Mouse (Mus musculus) CH12.LX (cell line): Measurements from ENCODE around the gene Treml2. TPM values are rescaled to one million over a fixed set of nuclear protein-coding genes. Genes with fewer than 3 reads are reported as not detected.

Experiments
- DNase-seq: peaks from one replicate; pipeline ENCODE4 v3.0.0-alpha.2; 2013; ENCODE audit errors: extremely low read depth
- H3K27ac ChIP-seq: 2 replicates; pipeline ENCODE4 v1.5.1; 2012; ENCODE audit warnings: low read depth, mild to moderate bottlenecking, control low read depth, moderate library complexity; ENCODE audit not compliant: insufficient read depth
- H3K27me3 ChIP-seq: replicated peaks from 2 replicates; pipeline ENCODE3; 2012; ENCODE audit warnings: inconsistent platforms
- H3K36me3 ChIP-seq, 2 experiments: replicated peaks in 1 of 2; 2 replicates each; pipeline versions ENCODE3 to v1.6.1; 2012; ENCODE audit warnings: inconsistent platforms in 1 of 2, low read length in 1 of 2, mild to moderate bottlenecking in 1 of 2, mixed read lengths in 1 of 2, moderate library complexity in 1 of 2; ENCODE audit not compliant: control insufficient read depth in 1 of 2, insufficient read depth in 1 of 2
- H3K4me1 ChIP-seq, 2 experiments: 2 replicates each; pipeline ENCODE4 v1.6.1; 2012; ENCODE audit warnings: inconsistent platforms in 1 of 2, moderate library complexity in 1 of 2; ENCODE audit not compliant: insufficient read depth in 2 of 2, control insufficient read depth in 1 of 2
- H3K4me2 ChIP-seq: 2 replicates; pipeline ENCODE4 v1.6.1; 2012; ENCODE audit warnings: low read depth, mild to moderate bottlenecking, control low read depth; ENCODE audit not compliant: poor library complexity, insufficient read depth, severe bottlenecking
- H3K4me3 ChIP-seq, 3 experiments: fragments of 150-350 bp in 1 of 3; sonication (generic) in 1 of 3; replicated peaks in 1 of 3; 2 replicates each; pipeline versions ENCODE3 to v1.5.1; 2011 to 2012; ENCODE audit warnings: low read depth in 2 of 3, low read length in 2 of 3, mild to moderate bottlenecking in 2 of 3, moderate library complexity in 2 of 3, control low read depth in 1 of 3, improper control_type of control experiment in 1 of 3, inconsistent platforms in 1 of 3, mixed read lengths in 1 of 3; ENCODE audit not compliant: poor library complexity in 1 of 3
- H3K79me2 ChIP-seq: replicated peaks from 2 replicates; pipeline ENCODE4 v1.6.1; 2012; ENCODE audit warnings: mild to moderate bottlenecking, moderate library complexity; ENCODE audit not compliant: control insufficient read depth, poor library complexity, insufficient read depth, severe bottlenecking; ENCODE audit errors: extremely low read depth
- H3K9ac ChIP-seq: 2 replicates; pipeline ENCODE4 v1.6.1; 2012; ENCODE audit warnings: low read depth, mild to moderate bottlenecking, control low read depth, moderate library complexity; ENCODE audit not compliant: insufficient read depth
- H3K9me3 ChIP-seq: replicated peaks from 2 replicates; pipeline ENCODE3; 2012; ENCODE audit warnings: low read length, inconsistent platforms, mixed read lengths
- BHLHE40 ChIP-seq: IDR thresholded peaks from 2 replicates; pipeline ENCODE4 v1.6.1; 2011; ENCODE audit warnings: mild to moderate bottlenecking, low read depth, low read length, improper control_type of control experiment
- EP300 ChIP-seq: IDR thresholded peaks from 2 replicates; pipeline ENCODE4 v1.6.1; 2011; ENCODE audit warnings: low read length, improper control_type of control experiment
- ETS1 ChIP-seq: conservative IDR thresholded peaks from 2 replicates; pipeline ENCODE4 v1.6.1; 2012; ENCODE audit warnings: low read depth, mild to moderate bottlenecking, inconsistent platforms, low read length, improper control_type of control experiment, moderate library complexity
- HCFC1 ChIP-seq: IDR thresholded peaks from 2 replicates; pipeline ENCODE4 v1.6.1; 2012; ENCODE audit warnings: low read depth, mild to moderate bottlenecking, inconsistent platforms, low read length, improper control_type of control experiment
- IRF4 ChIP-seq: IDR thresholded peaks from 2 replicates; pipeline ENCODE4 v1.6.1; 2014; ENCODE audit warnings: low read depth, mild to moderate bottlenecking, inconsistent platforms, low read length, improper control_type of control experiment
- JUN ChIP-seq: IDR thresholded peaks from 2 replicates; pipeline ENCODE4 v1.6.1; 2011; ENCODE audit warnings: low read depth, mild to moderate bottlenecking, low read length, improper control_type of control experiment, moderate library complexity; ENCODE audit not compliant: insufficient read depth
- JUND ChIP-seq: conservative IDR thresholded peaks from 2 replicates; pipeline ENCODE4 v1.6.1; 2011; ENCODE audit warnings: low read depth, low read length, improper control_type of control experiment
- KAT2A ChIP-seq: IDR thresholded peaks from 2 replicates; pipeline ENCODE4 v1.6.1; 2012; ENCODE audit warnings: low read length, improper control_type of control experiment, inconsistent platforms; ENCODE audit not compliant: insufficient replicate concordance
- MAZ ChIP-seq: IDR thresholded peaks from 2 replicates; pipeline ENCODE4 v1.6.1; 2012; ENCODE audit warnings: low read depth, mild to moderate bottlenecking, inconsistent platforms, low read length, improper control_type of control experiment, moderate library complexity
- MEF2A ChIP-seq: IDR thresholded peaks from 2 replicates; pipeline ENCODE4 v1.6.1; 2014; ENCODE audit warnings: low read depth, mild to moderate bottlenecking, inconsistent platforms, low read length, improper control_type of control experiment, borderline replicate concordance
- MXI1 ChIP-seq: IDR thresholded peaks from 2 replicates; pipeline ENCODE4 v1.6.1; 2011; ENCODE audit warnings: mild to moderate bottlenecking, low read depth, low read length, improper control_type of control experiment
- NRF1 ChIP-seq: IDR thresholded peaks from 2 replicates; pipeline ENCODE4 v1.6.1; 2014; ENCODE audit warnings: low read depth, mild to moderate bottlenecking, inconsistent platforms, low read length, improper control_type of control experiment, moderate library complexity
- PAX5 ChIP-seq: IDR thresholded peaks from 2 replicates; pipeline ENCODE4 v1.6.1; 2012; ENCODE audit warnings: low read length, inconsistent platforms, mixed read lengths
- POLR2A ChIP-seq: IDR thresholded peaks from 2 replicates; pipeline ENCODE4 v1.6.1; 2011; ENCODE audit warnings: low read depth, mild to moderate bottlenecking, improper control_type of control experiment, low read length
- POLR2AphosphoS2 ChIP-seq: IDR thresholded peaks from 2 replicates; pipeline ENCODE4 v1.6.1; 2011; ENCODE audit warnings: low read depth, low read length, improper control_type of control experiment
- RAD21 ChIP-seq: IDR thresholded peaks from 2 replicates; pipeline ENCODE4 v1.6.1; 2011; ENCODE audit warnings: low read depth, mild to moderate bottlenecking, low read length, improper control_type of control experiment, moderate library complexity
- SIN3A ChIP-seq: IDR thresholded peaks from 2 replicates; pipeline ENCODE4 v1.6.1; 2012; ENCODE audit warnings: low read length, improper control_type of control experiment, inconsistent platforms
- TBP ChIP-seq: conservative IDR thresholded peaks from 2 replicates; pipeline ENCODE4 v1.6.1; 2011; ENCODE audit warnings: low read depth, low read length, improper control_type of control experiment
- TCF12 ChIP-seq: IDR thresholded peaks from 2 replicates; pipeline ENCODE4 v1.6.1; 2014; ENCODE audit warnings: low read depth, mild to moderate bottlenecking, inconsistent platforms, low read length, improper control_type of control experiment
- UBTF ChIP-seq: IDR thresholded peaks from 2 replicates; pipeline ENCODE4 v1.6.1; 2012; ENCODE audit warnings: low read depth, mild to moderate bottlenecking, inconsistent platforms, low read length, improper control_type of control experiment, moderate library complexity
- USF2 ChIP-seq: conservative IDR thresholded peaks from 2 replicates; pipeline ENCODE4 v1.6.1; 2011; ENCODE audit warnings: low read depth, low read length, improper control_type of control experiment
- ZC3H11A ChIP-seq: IDR thresholded peaks from 2 replicates; pipeline ENCODE4 v1.6.1; 2012; ENCODE audit warnings: low read depth, mild to moderate bottlenecking, inconsistent platforms, low read length, improper control_type of control experiment
- ZKSCAN1 ChIP-seq: IDR thresholded peaks from 2 replicates; pipeline ENCODE4 v1.6.1; 2012; ENCODE audit warnings: low read depth, inconsistent platforms, low read length, improper control_type of control experiment, borderline replicate concordance
- dilution Hi-C: fragments of 300-500 bp; cut with MboI; formaldehyde crosslinking; loops from 2 replicates; pipeline ENCODE4 v1.14.3; 2020; ENCODE audit warnings: low sequenced_read_pairs; ENCODE audit not compliant: extremely low pct_unique_long_range_greater_than_20kb, extremely low pct_ligation_motif_present
- in situ Hi-C: fragments of 300-500 bp; cut with MboI; formaldehyde crosslinking; loops from 3 replicates; pipeline ENCODE4 v1.14.3; 2019; ENCODE audit warnings: low sequenced_read_pairs, low pct_ligation_motif_present, low pct_unique_long_range_greater_than_20kb, mixed read lengths
- polyA plus RNA-seq: library from polyadenylated mRNA; unstranded; fragments of >175 nt; gene quantifications from 2 replicates; pipeline ENCODE4 v1.2.1, GENCODE M21; 2012; ENCODE audit warnings: low read depth; ENCODE audit not compliant: insufficient read length
- total RNA-seq, 2 experiments: library from RNA; depleted of rRNA; stranded (reverse); fragments of 300-350 nt in 1 of 2; fragments of >200 nt in 1 of 2; gene quantifications; 2 replicates each; pipeline ENCODE4 v1.2.3; 2012 to 2014

The Treml2 gene
- total and polyA plus RNA-seq, 3 experiments: 1.3 to 10.2 (median 5.5) TPM

- in situ Hi-C loops: no loop called here
- H3K27ac ChIP-seq: no peak overlapping the region
- H3K27me3 ChIP-seq: no peaks in the 10 kb centered on the region
- no peak overlapping the region for H3K4me2 ChIP-seq
- dilution Hi-C loops: no loop called here
- no peak overlapping the region for H3K9ac ChIP-seq
- peaks cover 9 to 36% of the 10 kb centered on the region in 2 experiments; a peak in 2 of 4 replicates for H3K4me1 ChIP-seq
- no peak overlapping the region for H3K4me3 ChIP-seq
- no peak for DNase-seq
- no peak for TF ChIP-seq PAX5
- TF ChIP-seq JUND: no peak
- no peaks in the 10 kb centered on the region for H3K36me3 ChIP-seq
- no peaks in the 10 kb centered on the region for H3K9me3 ChIP-seq
- H3K79me2 ChIP-seq: no peaks in the 10 kb centered on the region
These were observed 31.7 kb upstream of the Treml2 start for GRCm38 (mm10) chr17:48267591-48267990.

GRCm38 (mm10) chr17:48268276-48268675 is 31.0 kb upstream of the Treml2 start:
- Histone ChIP-seq H3K4me2 (no peak overlapping the region), H3K36me3 (no peaks in the 10 kb centered on the region), H3K27ac (no peak overlapping the region), H3K79me2 (no peaks in the 10 kb centered on the region), H3K4me3 (no peak overlapping the region), H3K27me3 (no peaks in the 10 kb centered on the region), H3K9ac (no peak overlapping the region), H3K9me3 (no peaks in the 10 kb centered on the region), H3K4me1 (peaks cover 9 to 31% of the 10 kb centered on the region in 2 experiments; a peak in 2 of 4 replicates)
- dilution Hi-C loops: no loop called here
- no peak for DNase-seq
- TF ChIP-seq ZKSCAN1 (no peak), JUN (no peak), TCF12 (no peak), ETS1 (no peak), JUND (no peak), MAZ (no peak), KAT2A (no peak)
- in situ Hi-C loops: no loop called here

GRCm38 (mm10) chr17:48269833-48270232 is 29.5 kb upstream of the Treml2 start:
- Histone ChIP-seq H3K4me2 (no peak overlapping the region), H3K27ac (no peak overlapping the region), H3K4me1 (peaks cover 0 to 26% of the 10 kb centered on the region in 2 experiments; a peak in 2 of 4 replicates), H3K9ac (no peak overlapping the region), H3K36me3 (no peaks in the 10 kb centered on the region), H3K27me3 (no peaks in the 10 kb centered on the region), H3K4me3 (no peak overlapping the region), H3K79me2 (no peaks in the 10 kb centered on the region), H3K9me3 (no peaks in the 10 kb centered on the region)
- in situ Hi-C loops: no loop called here
- no peak for DNase-seq
- dilution Hi-C loops: no loop called here
- TF ChIP-seq RAD21: no peak
- no peak for TF ChIP-seq TBP
- no peak for TF ChIP-seq ETS1
- TF ChIP-seq IRF4: no peak
- TF ChIP-seq MAZ: no peak
- TF ChIP-seq USF2: no peak
- TF ChIP-seq UBTF: no peak
- no peak for TF ChIP-seq EP300
- TF ChIP-seq POLR2AphosphoS2: no peak
- TF ChIP-seq HCFC1: no peak
- TF ChIP-seq SIN3A: no peak
- TF ChIP-seq BHLHE40: no peak
- TF ChIP-seq MXI1: no peak
- no peak for TF ChIP-seq POLR2A
- TF ChIP-seq MEF2A: no peak
- no peak for TF ChIP-seq ZC3H11A
- no peak for TF ChIP-seq NRF1
- no peak for TF ChIP-seq JUND
